Mouse (Mus musculus): ENCODE data around the gene Gabrg1. TPM values are rescaled to one million over a fixed set of nuclear protein-coding genes. Genes with fewer than 3 reads are reported as not detected.
A peak's percentile ranks its signal among the peaks of the same experiment; 100 is the strongest.

The Gabrg1 gene
- 0.21 and 0.74 TPM in 2 replicates for polyA plus RNA-seq (2015; fragmentation: Nextera tagmentation; extraction: Ambion mirVana)

GRCm38 (mm10) chr5:70842192-70843095 is at the start of gene Gabrg1:
Gabrg1 (minus strand) TSS chr5:70842617.
- Histone ChIP-seq H3K9ac (replicated peaks; ENCODE audit: low read length) (no peak within 1 kb of the TSS), H3K9me3 (ENCODE audit: low read length) (no peaks in the 10 kb centered on the region), H3K4me1 (ENCODE audit: insufficient read depth, low read length) (no peaks in the 10 kb centered on the region), H3K4me2 (replicated peaks; ENCODE audit: low read depth, low read length) (peak within 1 kb of the TSS; percentile 41), H3K36me3 (ENCODE audit: insufficient read depth, low read length) (no peaks in the 10 kb centered on the region), H3K27ac (ENCODE audit: low read length) (no peak within 1 kb of the TSS), H3K27me3 (ENCODE audit: insufficient read depth, low read length) (no peaks in the 10 kb centered on the region), H3K4me3 (ENCODE audit: low read length) (peak within 1 kb of the TSS; percentile 34)
- 4% methylated on average over 19 of the region's 19 CpGs for WGBS
- ATAC-seq (ENCODE audit: low FRiP score, low TSS enrichment) = peak; percentile 76

GRCm38 (mm10) chr5:70884026-70884425 is 41.6 kb upstream of the Gabrg1 start:
- Histone ChIP-seq H3K27ac (ENCODE audit: low read length) (no peak overlapping the region), H3K4me2 (replicated peaks; ENCODE audit: low read depth, low read length) (no peak overlapping the region), H3K9me3 (ENCODE audit: low read length) (no peaks in the 10 kb centered on the region), H3K4me3 (ENCODE audit: low read length) (no peak overlapping the region), H3K9ac (replicated peaks; ENCODE audit: low read length) (no peak overlapping the region), H3K4me1 (ENCODE audit: insufficient read depth, low read length) (no peaks in the 10 kb centered on the region), H3K36me3 (ENCODE audit: insufficient read depth, low read length) (no peaks in the 10 kb centered on the region), H3K27me3 (ENCODE audit: insufficient read depth, low read length) (no peaks in the 10 kb centered on the region)
- WGBS = 81% methylated on average over 3 of the region's 3 CpGs
- ATAC-seq (ENCODE audit: low FRiP score, low TSS enrichment) = no peak

- no peaks in the 10 kb centered on the region for H3K9me3 ChIP-seq (ENCODE audit: low read length)
- 67% methylated on average over 1 of the region's 1 CpGs for WGBS
- H3K4me1 ChIP-seq (ENCODE audit: insufficient read depth, low read length) = no peaks in the 10 kb centered on the region
- no peak overlapping the region for H3K4me3 ChIP-seq (ENCODE audit: low read length)
- no peaks in the 10 kb centered on the region for H3K36me3 ChIP-seq (ENCODE audit: insufficient read depth, low read length)
- no peak overlapping the region for H3K9ac ChIP-seq (replicated peaks; ENCODE audit: low read length)
- H3K4me2 ChIP-seq (replicated peaks; ENCODE audit: low read depth, low read length) = no peak overlapping the region
- ATAC-seq (ENCODE audit: low FRiP score, low TSS enrichment) = no peak
- H3K27me3 ChIP-seq (ENCODE audit: insufficient read depth, low read length) = no peaks in the 10 kb centered on the region
- no peak overlapping the region for H3K27ac ChIP-seq (ENCODE audit: low read length)
Measured at GRCm38 (mm10) chr5:70870081-70870480, 27.7 kb upstream of the Gabrg1 start.

GRCm38 (mm10) chr5:70843096-70843734 is 798 bp upstream of the Gabrg1 start:
- peak overlapping the region; percentile 41 for H3K4me2 ChIP-seq (replicated peaks; ENCODE audit: low read depth, low read length)
- H3K27ac ChIP-seq (ENCODE audit: low read length) = no peak overlapping the region
- WGBS = 13% methylated on average over 11 of the region's 11 CpGs
- H3K4me3 ChIP-seq (ENCODE audit: low read length) = peak overlapping the region; percentile 34
- ATAC-seq (ENCODE audit: low FRiP score, low TSS enrichment) = peak; percentile 92; the same call in 1 of the 2 replicates
- H3K27me3 ChIP-seq (ENCODE audit: insufficient read depth, low read length) = no peaks in the 10 kb centered on the region
- no peaks in the 10 kb centered on the region for H3K36me3 ChIP-seq (ENCODE audit: insufficient read depth, low read length)
- no peaks in the 10 kb centered on the region for H3K9me3 ChIP-seq (ENCODE audit: low read length)
- no peak overlapping the region for H3K9ac ChIP-seq (replicated peaks; ENCODE audit: low read length)
- H3K4me1 ChIP-seq (ENCODE audit: insufficient read depth, low read length) = no peaks in the 10 kb centered on the region

- no peak overlapping the region for H3K27ac ChIP-seq (ENCODE audit: low read length)
- H3K4me2 ChIP-seq (replicated peaks; ENCODE audit: low read depth, low read length) = no peak overlapping the region
- no peaks in the 10 kb centered on the region for H3K27me3 ChIP-seq (ENCODE audit: insufficient read depth, low read length)
- 83% methylated on average over 2 of the region's 2 CpGs for WGBS
- H3K9me3 ChIP-seq (ENCODE audit: low read length) = no peaks in the 10 kb centered on the region
- H3K4me1 ChIP-seq (ENCODE audit: insufficient read depth, low read length) = no peaks in the 10 kb centered on the region
- ATAC-seq (ENCODE audit: low FRiP score, low TSS enrichment) = no peak
- no peak overlapping the region for H3K4me3 ChIP-seq (ENCODE audit: low read length)
- H3K36me3 ChIP-seq (ENCODE audit: insufficient read depth, low read length) = no peaks in the 10 kb centered on the region
- no peak overlapping the region for H3K9ac ChIP-seq (replicated peaks; ENCODE audit: low read length)
Measured at GRCm38 (mm10) chr5:70818681-70819080, 23.7 kb downstream of the Gabrg1 start.

- Histone ChIP-seq H3K4me1 (ENCODE audit: insufficient read depth, low read length) (no peaks in the 10 kb centered on the region), H3K4me3 (ENCODE audit: low read length) (no peak overlapping the region), H3K9me3 (ENCODE audit: low read length) (no peaks in the 10 kb centered on the region), H3K27me3 (ENCODE audit: insufficient read depth, low read length) (no peaks in the 10 kb centered on the region), H3K4me2 (replicated peaks; ENCODE audit: low read depth, low read length) (no peak overlapping the region), H3K9ac (replicated peaks; ENCODE audit: low read length) (no peak overlapping the region), H3K27ac (ENCODE audit: low read length) (no peak overlapping the region), H3K36me3 (ENCODE audit: insufficient read depth, low read length) (no peaks in the 10 kb centered on the region)
- no peak for ATAC-seq (ENCODE audit: low FRiP score, low TSS enrichment)
- 84% methylated on average over 2 of the region's 2 CpGs for WGBS
Measured at GRCm38 (mm10) chr5:70736156-70736555, 106.3 kb downstream of the Gabrg1 start.

- Histone ChIP-seq H3K4me2 (replicated peaks; ENCODE audit: low read depth, low read length) (no peak overlapping the region), H3K9me3 (ENCODE audit: low read length) (no peaks in the 10 kb centered on the region), H3K9ac (replicated peaks; ENCODE audit: low read length) (no peak overlapping the region), H3K36me3 (ENCODE audit: insufficient read depth, low read length) (no peaks in the 10 kb centered on the region), H3K4me3 (ENCODE audit: low read length) (no peak overlapping the region), H3K27ac (ENCODE audit: low read length) (no peak overlapping the region), H3K4me1 (ENCODE audit: insufficient read depth, low read length) (no peaks in the 10 kb centered on the region), H3K27me3 (ENCODE audit: insufficient read depth, low read length) (no peaks in the 10 kb centered on the region)
- ATAC-seq (ENCODE audit: low FRiP score, low TSS enrichment) = no peak
Measured at GRCm38 (mm10) chr5:70704361-70704760, 138.1 kb downstream of the Gabrg1 start.

All from kidney, embryonic 16.5 days (tissue).